Mouse (Mus musculus) E14TG2a.4 (cell line): ENCODE data around the gene Shisa4.
"Not testable (repeated sequence)": the region's sequence is repeated elsewhere in the genome, so short reads cannot be mapped to it uniquely, and the experiment has no call there.

Experiments used
- H3K27me3 ChIP-seq: 2 replicates; pipeline ENCODE4 v1.6.1; 2014; ENCODE audit warnings: low read length, control low read depth; ENCODE audit not compliant: insufficient read depth
- H3K36me3 ChIP-seq: 2 replicates; pipeline ENCODE4 v1.6.1; 2014; ENCODE audit warnings: low read length, control low read depth; ENCODE audit not compliant: insufficient read depth
- H3K4me1 ChIP-seq: replicated peaks from 2 replicates; pipeline ENCODE4 v1.6.1; 2014; ENCODE audit warnings: low read depth, low read length, control low read depth
- H3K4me3 ChIP-seq: replicated peaks from 2 replicates; pipeline ENCODE4 v1.5.1; 2014; ENCODE audit warnings: mild to moderate bottlenecking, low read length
- H3K9me3 ChIP-seq: 2 replicates; pipeline ENCODE4 v1.6.1; 2014; ENCODE audit warnings: low read length, control low read depth
- CTCF ChIP-seq: conservative IDR thresholded peaks from 2 replicates; pipeline ENCODE4 v1.5.1; 2014; ENCODE audit warnings: low read length
- NANOG ChIP-seq: IDR thresholded peaks from 2 replicates; pipeline ENCODE4 v1.6.1; 2014; ENCODE audit warnings: borderline replicate concordance, low read length, mixed read lengths
- POU5F1 ChIP-seq: IDR thresholded peaks from 2 replicates; pipeline ENCODE4 v1.6.1; 2014; ENCODE audit warnings: low read length, borderline replicate concordance

The Shisa4 gene

GRCm38 (mm10) chr1:135399466-135399865 is 24.4 kb upstream of the Shisa4 start:
- TF ChIP-seq POU5F1, result no peak
- no peak for TF ChIP-seq NANOG
- no peak for TF ChIP-seq CTCF
- no peaks in the 10 kb centered on the region for H3K4me1 ChIP-seq
- H3K9me3 ChIP-seq, result no peaks in the 10 kb centered on the region
- H3K27me3 ChIP-seq, result no peaks in the 10 kb centered on the region
- no peak overlapping the region for H3K4me3 ChIP-seq
- peaks cover 90% of the 10 kb centered on the region for H3K36me3 ChIP-seq

DNA sequence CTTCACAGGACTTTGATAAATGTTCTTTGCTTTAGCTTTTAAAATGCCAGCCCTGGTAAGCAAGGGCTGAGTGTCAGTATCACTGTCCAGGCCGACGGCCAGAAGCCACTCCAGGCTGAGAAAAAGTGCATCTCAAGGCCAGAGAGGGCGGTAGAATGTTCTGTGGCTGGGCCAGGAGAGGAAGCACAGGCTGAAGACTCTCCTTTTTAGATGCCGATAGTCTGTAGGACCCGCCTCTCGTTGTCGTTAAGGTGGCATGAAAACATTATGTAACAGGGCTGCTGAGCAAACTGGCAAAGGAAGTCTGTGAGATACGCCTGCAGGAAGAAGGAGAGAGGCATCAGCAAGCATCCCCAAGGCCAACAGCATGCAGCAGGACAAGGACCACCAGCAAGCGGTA is 10.1 kb upstream of the Shisa4 start:
- no peak overlapping the region for H3K4me3 ChIP-seq
- no peaks in the 10 kb centered on the region for H3K4me1 ChIP-seq
- peaks cover 79% of the 10 kb centered on the region for H3K36me3 ChIP-seq
- TF ChIP-seq CTCF, result no peak
- TF ChIP-seq NANOG, result no peak
- no peak for TF ChIP-seq POU5F1
- no peaks in the 10 kb centered on the region for H3K9me3 ChIP-seq
- no peaks in the 10 kb centered on the region for H3K27me3 ChIP-seq

GRCm38 (mm10) chr1:135384171-135384570 is 9.1 kb upstream of the Shisa4 start:
- no peaks in the 10 kb centered on the region for H3K4me1 ChIP-seq
- H3K27me3 ChIP-seq, result no peaks in the 10 kb centered on the region
- no peaks in the 10 kb centered on the region for H3K9me3 ChIP-seq
- H3K4me3 ChIP-seq, result no peak overlapping the region
- peaks cover 70% of the 10 kb centered on the region for H3K36me3 ChIP-seq
- TF ChIP-seq NANOG (no peak), POU5F1 (no peak), CTCF (no peak)

DNA sequence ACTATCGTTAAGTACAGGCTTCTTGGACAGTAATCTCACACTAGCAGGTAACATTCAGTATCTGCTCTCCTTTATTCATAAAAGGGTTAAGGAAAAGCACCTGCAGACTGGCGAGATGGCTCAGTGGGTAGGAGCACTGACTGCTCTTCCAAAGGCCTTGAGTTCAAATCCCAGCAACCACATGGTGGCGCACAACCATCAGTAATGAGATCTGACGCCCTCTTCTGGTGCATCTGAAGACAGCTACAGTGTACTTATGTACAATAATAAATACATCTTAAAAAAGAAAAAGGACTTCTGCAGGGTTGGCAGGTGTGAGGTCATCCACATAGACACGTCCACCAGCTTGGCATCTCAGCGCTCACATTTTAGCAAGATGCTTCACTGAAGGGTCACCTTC is 6.5 kb upstream of the Shisa4 start:
- not testable (repeated sequence) for H3K4me1 ChIP-seq, H3K27me3 ChIP-seq, H3K9me3 ChIP-seq, H3K4me3 ChIP-seq
- H3K36me3 ChIP-seq, result peaks cover 45% of the 10 kb centered on the region

- peaks cover 1% of the 10 kb centered on the region for H3K4me1 ChIP-seq
- TF ChIP-seq POU5F1 (no peak), CTCF (no peak), NANOG (no peak)
- peaks cover 32% of the 10 kb centered on the region for H3K36me3 ChIP-seq
- no peaks in the 10 kb centered on the region for H3K9me3 ChIP-seq
- H3K4me3 ChIP-seq, result no peak overlapping the region
- peaks cover 16% of the 10 kb centered on the region for H3K27me3 ChIP-seq
Observed at GRCm38 (mm10) chr1:135380071-135380991, 5.3 kb upstream of the Shisa4 start.

GRCm38 (mm10) chr1:135379048-135379447 is 4.0 kb upstream of the Shisa4 start:
- Histone ChIP-seq H3K4me3 (no peak overlapping the region), H3K9me3 (no peaks in the 10 kb centered on the region), H3K27me3 (peaks cover 29% of the 10 kb centered on the region), H3K36me3 (peaks cover 19% of the 10 kb centered on the region), H3K4me1 (peaks cover 11% of the 10 kb centered on the region)
- TF ChIP-seq NANOG, result no peak
- TF ChIP-seq CTCF, result no peak
- TF ChIP-seq POU5F1, result no peak

DNA sequence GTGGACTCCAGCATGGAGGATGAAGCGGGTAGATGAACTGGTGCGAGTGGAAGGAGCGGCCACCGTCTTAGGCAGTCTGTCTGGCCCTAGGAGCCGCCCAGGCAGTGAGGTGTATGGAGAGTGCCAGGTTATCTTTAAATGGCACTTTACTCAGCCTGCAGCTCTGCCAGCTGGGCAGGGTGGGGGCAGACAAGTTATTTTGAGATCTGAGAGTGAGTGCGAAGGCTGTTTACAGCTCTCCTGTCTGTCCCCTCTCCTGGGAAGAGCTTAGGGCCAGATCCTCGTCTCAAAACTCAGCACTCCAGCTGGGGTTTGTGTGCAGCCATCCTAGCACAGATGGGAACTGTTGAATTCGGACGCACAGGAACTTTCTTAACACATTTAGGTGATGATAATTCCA is 3.5 kb upstream of the Shisa4 start:
- TF ChIP-seq CTCF (no peak), POU5F1 (no peak), NANOG (no peak)
- Histone ChIP-seq H3K9me3 (no peaks in the 10 kb centered on the region), H3K4me1 (peaks cover 14% of the 10 kb centered on the region), H3K4me3 (no peak overlapping the region), H3K36me3 (peaks cover 15% of the 10 kb centered on the region), H3K27me3 (peaks cover 32% of the 10 kb centered on the region)

DNA sequence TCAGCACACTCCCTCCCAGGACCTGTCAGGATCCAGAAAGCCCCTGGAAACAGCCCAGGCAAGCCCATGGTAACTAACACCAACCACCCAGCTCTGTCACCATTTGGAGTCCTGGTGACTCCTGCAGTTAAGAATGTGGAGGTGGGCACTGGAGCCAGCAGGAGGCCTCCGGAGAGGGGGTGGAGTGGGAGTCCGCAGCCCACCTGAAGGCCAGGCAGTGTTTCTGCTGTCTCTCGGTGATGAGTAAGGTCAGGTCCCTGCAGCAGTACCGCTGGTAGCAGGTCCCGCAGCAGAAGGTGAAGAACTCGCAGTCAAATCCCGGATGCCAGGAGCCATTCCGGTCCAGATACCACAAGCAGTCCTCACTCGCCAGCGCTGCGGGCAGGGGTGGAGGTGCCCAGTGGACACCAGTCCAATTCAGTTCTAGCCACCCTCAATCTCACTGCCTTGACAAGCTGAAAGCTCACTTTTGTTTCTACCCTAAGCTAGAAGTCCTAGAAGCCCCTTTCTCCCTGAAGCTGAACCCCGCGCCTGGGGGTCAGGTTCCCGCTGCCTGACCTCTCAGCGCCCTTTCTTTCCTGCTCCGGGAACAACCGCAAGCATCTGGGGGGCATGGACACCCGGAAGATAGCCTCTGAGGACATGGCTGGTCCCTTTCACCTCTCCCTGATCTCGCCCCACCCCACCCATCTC is 716 bp downstream of the Shisa4 start:
- Histone ChIP-seq H3K9me3 (no peaks in the 10 kb centered on the region), H3K27me3 (peaks cover 62% of the 10 kb centered on the region), H3K4me1 (peaks cover 24% of the 10 kb centered on the region), H3K4me3 (peak overlapping the region; percentile 84), H3K36me3 (no peaks in the 10 kb centered on the region)
- no peak for TF ChIP-seq NANOG
- TF ChIP-seq CTCF, result no peak

- H3K27me3 ChIP-seq, result peaks cover 58% of the 10 kb centered on the region
- no peaks in the 10 kb centered on the region for H3K36me3 ChIP-seq
- peaks cover 30% of the 10 kb centered on the region for H3K4me1 ChIP-seq
- no peaks in the 10 kb centered on the region for H3K9me3 ChIP-seq
- H3K4me3 ChIP-seq, result no peak overlapping the region
- TF ChIP-seq NANOG (no peak), CTCF (no peak), POU5F1 (no peak)
Observed at GRCm38 (mm10) chr1:135373171-135373677, 1.8 kb downstream of the Shisa4 start.
